Mouse (Mus musculus) embryonic facial prominence, embryonic 11.5 days (tissue): ENCODE measurements around the gene Fxyd6. TPM values are rescaled to one million over a fixed set of nuclear protein-coding genes. Genes with fewer than 3 reads are reported as not detected.

Experiments used
- ATAC-seq: fragments of 200-750 bp; cut with Nextera tagmentation; replicated peaks from 2 replicates; pipeline ENCODE4 v1.8.0; 2017; ENCODE audit warnings: low read depth; ENCODE audit not compliant: insufficient number of reproducible peaks, low FRiP score, low TSS enrichment
- DNase-seq: peaks from one replicate; pipeline ENCODE4 v3.0.0-alpha.2; 2015; ENCODE audit warnings: low spot score
- H3K27ac ChIP-seq: fragments of 300-500 bp; sonication (generic); replicated peaks from 2 replicates; pipeline ENCODE4 v1.5.1; 2014; ENCODE audit warnings: mild to moderate bottlenecking, low read depth, low read length, control low read depth
- H3K27me3 ChIP-seq: fragments of 300-500 bp; sonication (generic); 2 replicates; pipeline ENCODE4 v1.6.1; 2014; ENCODE audit warnings: mild to moderate bottlenecking, low read length, moderate library complexity, mixed read lengths; ENCODE audit not compliant: control insufficient read depth, insufficient read depth
- H3K36me3 ChIP-seq: fragments of 300-500 bp; sonication (generic); replicated peaks from 2 replicates; pipeline ENCODE4 v1.6.1; 2014; ENCODE audit warnings: low read depth, mild to moderate bottlenecking, low read length, moderate library complexity, mixed read lengths; ENCODE audit not compliant: control insufficient read depth, insufficient read depth
- H3K4me1 ChIP-seq: fragments of 300-500 bp; sonication (generic); 2 replicates; pipeline ENCODE4 v1.6.1; 2014; ENCODE audit warnings: low read length, mixed read lengths; ENCODE audit not compliant: control insufficient read depth, insufficient read depth
- H3K4me2 ChIP-seq: fragments of 300-500 bp; sonication (generic); 2 replicates; pipeline ENCODE4 v1.6.1; 2014; ENCODE audit warnings: low read depth, mild to moderate bottlenecking, control low read depth, low read length, moderate library complexity
- H3K4me3 ChIP-seq: fragments of 300-500 bp; sonication (generic); 2 replicates; pipeline ENCODE4 v1.5.1; 2014; ENCODE audit warnings: low read depth, low read length, control low read depth
- H3K9ac ChIP-seq: fragments of 300-500 bp; sonication (generic); replicated peaks from 2 replicates; pipeline ENCODE4 v1.6.1; 2014; ENCODE audit warnings: mild to moderate bottlenecking, control low read depth, low read length
- H3K9me3 ChIP-seq: fragments of 300-500 bp; sonication (generic); replicated peaks from 2 replicates; pipeline ENCODE4 v1.6.1; 2016; ENCODE audit warnings: mild to moderate bottlenecking, low read length, inconsistent platforms, mixed read lengths; ENCODE audit not compliant: control insufficient read depth
- WGBS: fragments of 180-500 bp; shearing (Covaris S2); extraction: QIAGEN DNeasy Blood & Tissue Kit; methylation state at CpG from one replicate; pipeline ENCODE4 v1.1.7; 2014; 5-methylcytosine and 5-hydroxymethylcytosine counted together
- polyA plus RNA-seq: library from polyadenylated mRNA; unstranded; fragments of >200 nt; fragmentation: Nextera tagmentation; extraction: Ambion mirVana; gene quantifications from 2 replicates; pipeline ENCODE4 v1.2.1, GENCODE M21; 2014

Fxyd6 gene
- polyA plus RNA-seq, 1 experiment from 2014 or later = 83.0 TPM

- Histone ChIP-seq H3K27me3 (peaks cover 49% of the 10 kb centered on the region), H3K4me3 (no peak overlapping the region), H3K36me3 (no peaks in the 10 kb centered on the region), H3K9me3 (no peaks in the 10 kb centered on the region), H3K27ac (no peak overlapping the region), H3K9ac (no peak overlapping the region), H3K4me1 (peaks cover 5% of the 10 kb centered on the region; the same call in 1 of the 2 replicates), H3K4me2 (no peak overlapping the region)
- DNase-seq (no peak), ATAC-seq (no peak)
- 32% methylated on average over 5 of the region's 5 CpGs for WGBS
These were observed 59.4 kb downstream of the Fxyd6 start for GRCm38 (mm10) chr9:45429392-45429791.

DNA sequence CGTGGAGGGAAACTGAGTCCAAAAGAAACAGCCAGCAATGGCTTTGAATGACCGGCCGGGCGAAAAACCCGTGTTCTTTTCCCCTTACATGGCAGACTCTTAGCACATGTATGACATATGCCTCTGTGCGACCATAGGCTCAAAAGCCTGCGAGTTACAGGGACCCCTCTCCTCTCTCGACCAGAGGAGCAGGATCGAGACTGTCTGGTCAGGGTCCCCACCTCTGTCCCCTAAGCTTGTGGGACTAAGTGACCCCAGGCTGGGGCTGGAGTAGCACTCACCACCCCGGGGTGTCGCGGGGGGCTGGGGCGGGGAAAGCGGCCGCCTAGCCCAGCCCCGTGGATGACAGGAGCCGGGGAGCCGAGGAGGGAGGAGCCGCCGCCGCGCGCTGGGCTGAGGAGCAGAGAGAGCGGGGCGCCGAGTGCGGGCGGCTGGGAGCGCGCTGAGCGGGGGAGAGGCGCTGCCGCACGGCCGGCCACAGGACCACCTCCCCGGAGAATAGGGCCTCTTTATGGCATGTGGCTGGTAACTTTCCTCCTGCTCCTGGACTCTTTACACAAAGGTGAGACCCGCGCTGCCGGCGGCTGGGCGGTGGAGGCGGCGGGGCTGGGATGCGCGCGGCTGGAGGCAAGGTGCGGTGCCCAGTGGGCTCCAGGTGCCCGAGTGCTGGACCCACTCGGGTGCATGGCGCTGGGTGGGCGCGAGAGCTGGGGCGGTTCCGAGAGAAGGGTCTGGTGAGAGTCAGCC is 60.1 kb downstream of the Fxyd6 start:
- peak overlapping the region; percentile 18 for H3K9ac ChIP-seq
- DNase-seq = peak; percentile 40
- H3K9me3 ChIP-seq = no peaks in the 10 kb centered on the region
- peak; percentile 67; the same call in 1 of the 2 replicates for ATAC-seq
- H3K4me2 ChIP-seq = peak overlapping the region; percentile 64
- H3K4me1 ChIP-seq = peaks cover 5% of the 10 kb centered on the region; the same call in 1 of the 2 replicates
- peak overlapping the region; percentile 36 for H3K4me3 ChIP-seq
- no peaks in the 10 kb centered on the region for H3K36me3 ChIP-seq
- H3K27ac ChIP-seq = no peak overlapping the region
- 2% methylated on average over 46 of the region's 54 CpGs for WGBS
- peaks cover 49% of the 10 kb centered on the region for H3K27me3 ChIP-seq

DNA sequence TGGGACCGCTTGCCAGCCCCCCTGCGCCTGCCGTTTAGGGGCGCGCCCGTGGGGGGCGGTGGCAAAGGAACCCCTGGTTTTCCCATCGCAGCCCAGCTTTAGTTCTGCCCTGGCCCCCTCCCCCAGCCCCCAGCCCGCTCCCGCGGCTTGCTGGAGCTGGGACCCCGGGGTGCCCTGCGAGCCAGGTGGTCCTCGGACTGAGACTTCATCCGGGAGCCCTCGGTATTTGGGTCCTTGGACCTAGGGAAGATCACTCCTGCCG is 60.6 kb downstream of the Fxyd6 start:
- H3K36me3 ChIP-seq = no peaks in the 10 kb centered on the region
- H3K9ac ChIP-seq = no peak overlapping the region; the same call in 1 of the 2 replicates
- peaks cover 5% of the 10 kb centered on the region; the same call in 1 of the 2 replicates for H3K4me1 ChIP-seq
- DNase-seq (no peak), ATAC-seq (no peak)
- peak overlapping the region; percentile 64 for H3K4me2 ChIP-seq
- H3K27ac ChIP-seq = no peak overlapping the region
- no peaks in the 10 kb centered on the region for H3K9me3 ChIP-seq
- H3K27me3 ChIP-seq = peaks cover 49% of the 10 kb centered on the region
- 1% methylated on average over 17 of the region's 17 CpGs for WGBS
- peak overlapping the region; percentile 36 for H3K4me3 ChIP-seq

DNA sequence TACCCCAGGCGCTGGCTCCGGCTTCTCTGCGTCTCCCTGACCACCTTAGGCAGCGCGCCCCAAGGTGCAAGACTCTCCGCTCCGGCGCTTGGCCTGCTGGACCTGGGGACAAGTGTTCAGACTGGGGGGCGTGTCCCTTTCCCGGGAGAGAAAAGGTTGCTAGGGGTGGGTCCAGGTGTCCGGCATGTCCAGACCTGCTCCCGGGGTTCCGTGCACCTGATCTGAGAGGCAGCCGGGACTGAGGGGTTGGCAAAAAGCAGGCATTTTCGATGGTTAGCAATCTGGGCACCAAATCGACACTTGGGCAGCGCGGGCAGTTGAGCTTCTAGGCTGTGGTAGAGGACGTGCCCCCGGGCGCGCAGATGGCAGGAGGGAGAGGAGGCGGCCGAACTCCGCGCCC is 61.2 kb downstream of the Fxyd6 start:
- 3% methylated on average over 25 of the region's 26 CpGs for WGBS
- no peaks in the 10 kb centered on the region for H3K9me3 ChIP-seq
- H3K36me3 ChIP-seq = no peaks in the 10 kb centered on the region
- H3K4me2 ChIP-seq = peak overlapping the region; percentile 64
- no peak overlapping the region for H3K9ac ChIP-seq
- peak overlapping the region; percentile 36 for H3K4me3 ChIP-seq
- H3K27ac ChIP-seq = no peak overlapping the region
- H3K27me3 ChIP-seq = peaks cover 49% of the 10 kb centered on the region
- peaks cover 5% of the 10 kb centered on the region; the same call in 1 of the 2 replicates for H3K4me1 ChIP-seq
- DNase-seq = no peak
- ATAC-seq = no peak

- DNase-seq (no peak), ATAC-seq (no peak)
- Histone ChIP-seq H3K4me1 (peaks cover 5% of the 10 kb centered on the region; the same call in 1 of the 2 replicates), H3K9ac (no peak overlapping the region), H3K36me3 (no peaks in the 10 kb centered on the region), H3K27me3 (peaks cover 46% of the 10 kb centered on the region), H3K4me3 (no peak overlapping the region), H3K4me2 (no peak overlapping the region), H3K9me3 (no peaks in the 10 kb centered on the region), H3K27ac (no peak overlapping the region)
- WGBS = 74% methylated on average over 12 of the region's 12 CpGs
These were observed 62.7 kb downstream of the Fxyd6 start for GRCm38 (mm10) chr9:45432639-45433038.

GRCm38 (mm10) chr9:45433119-45433518 is 63.1 kb downstream of the Fxyd6 start:
- H3K9ac ChIP-seq = no peak overlapping the region
- DNase-seq (no peak), ATAC-seq (no peak)
- 78% methylated on average over 9 of the region's 9 CpGs for WGBS
- no peaks in the 10 kb centered on the region for H3K36me3 ChIP-seq
- H3K4me3 ChIP-seq = no peak overlapping the region
- peaks cover 5% of the 10 kb centered on the region; the same call in 1 of the 2 replicates for H3K4me1 ChIP-seq
- no peak overlapping the region for H3K4me2 ChIP-seq
- H3K27ac ChIP-seq = no peak overlapping the region
- peaks cover 46% of the 10 kb centered on the region for H3K27me3 ChIP-seq
- no peaks in the 10 kb centered on the region for H3K9me3 ChIP-seq

DNA sequence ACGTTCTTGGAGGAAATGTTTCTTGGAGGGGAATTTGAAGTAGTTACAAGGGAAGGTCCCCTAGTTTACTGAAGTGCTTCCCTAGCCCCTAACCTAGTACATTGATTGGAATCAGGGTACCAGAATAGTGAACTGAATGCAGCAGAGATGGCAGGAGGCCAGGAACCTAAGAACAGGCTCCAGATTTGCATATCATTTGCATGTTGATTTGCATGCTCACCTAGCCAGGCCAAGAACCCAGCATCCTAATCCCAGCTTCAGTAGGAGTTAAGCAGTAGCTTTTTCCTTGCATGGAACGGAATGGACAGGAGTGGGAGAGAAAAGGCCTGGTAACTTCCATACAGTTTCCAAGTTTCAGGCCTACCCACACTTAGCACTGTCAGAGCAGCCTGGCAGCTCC is 64.2 kb downstream of the Fxyd6 start:
- Histone ChIP-seq H3K4me1 (peaks cover 5% of the 10 kb centered on the region; the same call in 1 of the 2 replicates), H3K9me3 (no peaks in the 10 kb centered on the region), H3K27ac (no peak overlapping the region), H3K36me3 (no peaks in the 10 kb centered on the region), H3K9ac (no peak overlapping the region), H3K4me3 (no peak overlapping the region), H3K4me2 (no peak overlapping the region), H3K27me3 (peaks cover 40% of the 10 kb centered on the region)
- WGBS = 78% methylated on average over 2 of the region's 2 CpGs
- ATAC-seq (no peak), DNase-seq (no peak)

DNA sequence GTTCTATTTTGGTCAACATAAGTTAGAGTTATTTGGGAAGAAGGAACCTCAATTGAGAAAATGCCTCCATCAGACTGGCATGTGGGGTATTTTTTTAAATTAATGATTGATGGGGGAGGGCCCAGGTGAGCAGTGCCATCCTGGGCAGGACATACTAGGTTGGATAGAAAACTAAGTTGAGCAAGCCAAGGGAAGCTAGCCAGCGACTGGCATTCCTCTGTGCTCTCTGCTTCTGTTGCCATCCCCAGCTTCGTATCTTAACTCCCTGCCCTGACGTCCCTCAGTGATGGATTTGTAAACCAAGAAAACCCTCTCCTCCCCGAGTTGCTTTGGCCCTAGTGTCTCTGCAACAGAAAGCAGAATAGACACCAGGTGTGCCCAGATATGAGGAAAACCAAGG is 69.0 kb downstream of the Fxyd6 start:
- 72% methylated on average over 4 of the region's 4 CpGs for WGBS
- H3K4me3 ChIP-seq = no peak overlapping the region

More for the DNA sequence above, 69.0 kb downstream of the Fxyd6 start:
- Histone ChIP-seq H3K27me3 (peaks cover 4% of the 10 kb centered on the region; the same call in 1 of the 2 replicates), H3K36me3 (no peaks in the 10 kb centered on the region), H3K4me2 (no peak overlapping the region), H3K4me1 (no peaks in the 10 kb centered on the region), H3K9ac (no peak overlapping the region), H3K9me3 (no peaks in the 10 kb centered on the region), H3K27ac (no peak overlapping the region)
- DNase-seq = no peak
- no peak for ATAC-seq
